Mouse (Mus musculus): Measurements from ENCODE around the gene As3mt. TPM values are rescaled to one million over a fixed set of nuclear protein-coding genes. Genes with fewer than 3 reads are reported as not detected.

Gene As3mt
- polyA plus RNA-seq, 1 experiment from 2014 or later: 42.5 TPM

Other genes starting within 250 kb of the As3mt start
- gene Trim8, start 205.8 kb upstream of the As3mt start, polyA plus RNA-seq (2014; fragmentation: Nextera tagmentation; extraction: Ambion mirVana): 36.5 and 38.5 TPM in 2 replicates
- gene Arl3, start 134.3 kb upstream of the As3mt start, polyA plus RNA-seq (2014; fragmentation: Nextera tagmentation; extraction: Ambion mirVana): 134 and 200 TPM in 2 replicates
- 7.3 and 10.2 TPM in 2 replicates for gene Sfxn2, start 134.1 kb upstream of the As3mt start, polyA plus RNA-seq (2014; fragmentation: Nextera tagmentation; extraction: Ambion mirVana)
- 27.5 and 33.8 TPM in 2 replicates for gene Wbp1l, start 108.4 kb upstream of the As3mt start, polyA plus RNA-seq (2014; fragmentation: Nextera tagmentation; extraction: Ambion mirVana)
- not detected in 2 replicates for gene Cyp17a1, start 34.3 kb upstream of the As3mt start, polyA plus RNA-seq (2014; fragmentation: Nextera tagmentation; extraction: Ambion mirVana)
- gene Borcs7, start 17.6 kb upstream of the As3mt start, polyA plus RNA-seq (2014; fragmentation: Nextera tagmentation; extraction: Ambion mirVana): 21.6 and 23.3 TPM in 2 replicates
- gene Cnnm2, start 54.1 kb downstream of the As3mt start, polyA plus RNA-seq (2014; fragmentation: Nextera tagmentation; extraction: Ambion mirVana): 7.9 and 8.1 TPM in 2 replicates

All from midbrain, embryonic 14.5 days (tissue).